Mouse (Mus musculus): ENCODE results near the gene Rabgap1l. TPM values are rescaled to one million over a fixed set of nuclear protein-coding genes. Genes with fewer than 3 reads are reported as not detected.

Rabgap1l gene
- polyA plus RNA-seq, 1 experiment: 12.9 TPM

DNA sequence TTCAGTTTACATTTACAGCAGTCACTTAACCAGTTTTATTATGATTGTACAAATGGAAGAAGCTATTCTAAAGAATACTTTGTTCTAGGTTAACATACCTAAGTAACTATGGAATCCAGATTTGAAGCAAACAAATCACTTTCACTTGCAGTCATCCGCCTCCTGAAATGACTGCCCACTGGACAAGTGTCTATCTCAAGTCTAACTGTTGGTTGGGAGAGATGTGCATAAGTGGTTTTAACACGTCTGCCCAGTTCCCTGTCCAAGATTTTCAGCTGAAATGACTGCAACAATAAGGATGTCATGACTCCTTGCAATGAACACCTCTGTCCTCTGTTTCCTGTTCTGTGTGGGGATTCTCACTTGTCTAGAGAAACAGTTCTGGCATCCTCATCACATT is 27.4 kb downstream of the Rabgap1l start:
- peaks cover 2% of the 10 kb centered on the region; the same call in 1 of the 2 replicates for H3K4me1 ChIP-seq (ENCODE audit: control insufficient read depth, insufficient read depth, low read length)
- 87% methylated on average over 2 of the region's 2 CpGs for WGBS
- TF ChIP-seq POLR2A (IDR thresholded peaks at IDR 0.05; ENCODE audit: low read depth, low read length) (no peak), CTCF (conservative IDR thresholded peaks at IDR 0.05; ENCODE audit: insufficient read depth, insufficient read length, low read depth, low read length) (no peak)
- H3K36me3 ChIP-seq (ENCODE audit: control insufficient read depth, insufficient read depth, low read length): no peaks in the 10 kb centered on the region
- DNase-seq: no peak
- no peak overlapping the region for H3K4me3 ChIP-seq (ENCODE audit: insufficient read depth, low read depth, low read length)
- H3K27ac ChIP-seq (ENCODE audit: insufficient read depth, low read depth, low read length): no peak overlapping the region
- no peaks in the 10 kb centered on the region for H3K27me3 ChIP-seq (replicated peaks; ENCODE audit: control insufficient read depth, insufficient read depth, low read length)

DNA sequence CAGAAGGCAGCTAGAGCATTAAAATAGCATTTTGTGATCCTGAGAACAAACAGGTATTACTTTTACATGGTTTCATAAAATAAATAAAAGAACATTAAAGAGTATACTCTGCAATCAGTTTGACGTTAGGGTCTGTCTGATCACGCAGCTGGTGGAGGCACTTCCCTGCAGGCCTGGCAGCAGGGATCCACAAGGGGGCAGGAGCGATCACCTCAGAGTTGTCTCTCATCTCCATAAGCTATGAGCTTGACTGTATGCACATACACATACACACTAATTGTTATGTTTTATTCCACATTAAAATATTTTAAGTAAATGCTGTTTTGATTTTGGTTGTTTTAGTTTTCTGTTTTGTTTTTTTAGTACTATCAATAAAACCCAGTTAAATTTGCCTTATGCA is 34.8 kb downstream of the Rabgap1l start:
- Histone ChIP-seq H3K4me1 (ENCODE audit: control insufficient read depth, insufficient read depth, low read length) (no peaks in the 10 kb centered on the region), H3K36me3 (ENCODE audit: control insufficient read depth, insufficient read depth, low read length) (no peaks in the 10 kb centered on the region), H3K27me3 (replicated peaks; ENCODE audit: control insufficient read depth, insufficient read depth, low read length) (no peaks in the 10 kb centered on the region), H3K4me3 (ENCODE audit: insufficient read depth, low read depth, low read length) (no peak overlapping the region), H3K27ac (ENCODE audit: insufficient read depth, low read depth, low read length) (no peak overlapping the region)
- DNase-seq: peak; percentile 63
- WGBS: 31% methylated on average over 3 of the region's 3 CpGs
- TF ChIP-seq POLR2A (IDR thresholded peaks at IDR 0.05; ENCODE audit: low read depth, low read length): no peak
- TF ChIP-seq CTCF (conservative IDR thresholded peaks at IDR 0.05; ENCODE audit: insufficient read depth, insufficient read length, low read depth, low read length): peak; percentile 82

DNA sequence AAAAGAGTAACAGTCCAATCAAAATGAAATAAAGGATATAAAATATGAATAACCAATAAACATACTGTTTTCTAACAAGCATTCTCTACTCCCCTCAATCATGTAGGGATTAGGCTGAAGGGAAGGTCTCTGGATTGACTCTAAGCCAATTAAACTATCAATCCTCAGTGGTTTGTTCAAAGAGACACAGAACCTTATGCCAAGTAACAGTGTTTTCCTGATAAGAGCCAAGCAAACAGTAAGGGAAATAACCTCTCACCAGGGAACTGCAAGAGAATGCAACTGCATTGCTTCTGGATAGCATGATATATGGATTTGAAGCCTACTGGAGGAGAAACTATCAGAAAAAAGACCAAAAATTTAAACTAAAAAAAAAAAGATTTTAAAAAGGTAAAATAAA is 37.7 kb downstream of the Rabgap1l start:
- H3K4me1 ChIP-seq (ENCODE audit: control insufficient read depth, insufficient read depth, low read length): no peaks in the 10 kb centered on the region
- DNase-seq: no peak

DNA sequence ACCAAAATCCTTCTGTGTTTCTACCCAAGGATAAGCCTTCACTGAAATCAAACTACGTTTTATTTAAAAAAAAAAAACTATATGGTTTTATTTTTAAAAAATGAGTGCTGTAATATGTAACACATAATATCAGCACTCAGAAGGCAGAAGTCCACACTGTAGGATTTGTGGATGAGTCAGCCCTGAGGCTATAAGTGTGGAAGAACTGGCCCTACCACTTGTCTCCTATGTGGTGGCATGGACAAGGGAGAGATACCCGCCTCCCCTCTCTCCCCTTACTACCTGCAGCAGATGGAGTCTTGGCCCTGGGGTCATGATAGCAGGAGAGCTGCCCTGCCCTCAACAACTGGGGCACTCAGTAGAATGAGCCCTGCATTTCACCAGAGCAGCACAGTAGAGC is 42.4 kb downstream of the Rabgap1l start:
- 72% methylated on average over 2 of the region's 2 CpGs for WGBS
- no peak overlapping the region for H3K4me3 ChIP-seq (ENCODE audit: insufficient read depth, low read depth, low read length)
- H3K27ac ChIP-seq (ENCODE audit: insufficient read depth, low read depth, low read length): no peak overlapping the region
- H3K36me3 ChIP-seq (ENCODE audit: control insufficient read depth, insufficient read depth, low read length): no peaks in the 10 kb centered on the region
- H3K27me3 ChIP-seq (replicated peaks; ENCODE audit: control insufficient read depth, insufficient read depth, low read length): no peaks in the 10 kb centered on the region
- no peaks in the 10 kb centered on the region for H3K4me1 ChIP-seq (ENCODE audit: control insufficient read depth, insufficient read depth, low read length)
- TF ChIP-seq POLR2A (IDR thresholded peaks at IDR 0.05; ENCODE audit: low read depth, low read length) (no peak), CTCF (conservative IDR thresholded peaks at IDR 0.05; ENCODE audit: insufficient read depth, insufficient read length, low read depth, low read length) (no peak)
- DNase-seq: no peak

More for the DNA sequence above, 37.7 kb downstream of the Rabgap1l start:
- no peak for TF ChIP-seq CTCF (conservative IDR thresholded peaks at IDR 0.05; ENCODE audit: insufficient read depth, insufficient read length, low read depth, low read length)
- TF ChIP-seq POLR2A (IDR thresholded peaks at IDR 0.05; ENCODE audit: low read depth, low read length): no peak
- H3K36me3 ChIP-seq (ENCODE audit: control insufficient read depth, insufficient read depth, low read length): no peaks in the 10 kb centered on the region
- H3K4me3 ChIP-seq (ENCODE audit: insufficient read depth, low read depth, low read length): no peak overlapping the region
- H3K27ac ChIP-seq (ENCODE audit: insufficient read depth, low read depth, low read length): no peak overlapping the region
- no peaks in the 10 kb centered on the region for H3K27me3 ChIP-seq (replicated peaks; ENCODE audit: control insufficient read depth, insufficient read depth, low read length)

DNA sequence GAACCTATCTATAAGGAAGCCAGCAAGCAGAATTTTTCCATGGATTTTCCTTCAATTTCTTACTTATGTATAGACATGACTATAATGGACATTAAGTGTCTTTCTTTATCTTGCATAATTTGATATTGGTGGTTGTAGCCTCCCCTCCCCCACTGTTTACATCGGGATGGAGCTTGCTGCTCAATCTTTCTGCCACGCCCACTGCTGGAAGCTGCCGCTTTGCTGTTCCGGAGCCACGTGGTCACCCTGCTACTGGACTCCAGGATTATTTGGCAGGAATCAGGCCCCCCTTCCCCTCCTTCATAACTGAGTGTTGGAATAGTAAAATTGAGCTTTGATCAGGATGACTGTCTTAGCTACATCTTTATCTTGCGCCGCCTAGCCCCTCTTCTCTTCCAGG is 46.2 kb downstream of the Rabgap1l start:
- peak; percentile 25 for DNase-seq
- 36% methylated on average over 7 of the region's 7 CpGs for WGBS

DNA sequence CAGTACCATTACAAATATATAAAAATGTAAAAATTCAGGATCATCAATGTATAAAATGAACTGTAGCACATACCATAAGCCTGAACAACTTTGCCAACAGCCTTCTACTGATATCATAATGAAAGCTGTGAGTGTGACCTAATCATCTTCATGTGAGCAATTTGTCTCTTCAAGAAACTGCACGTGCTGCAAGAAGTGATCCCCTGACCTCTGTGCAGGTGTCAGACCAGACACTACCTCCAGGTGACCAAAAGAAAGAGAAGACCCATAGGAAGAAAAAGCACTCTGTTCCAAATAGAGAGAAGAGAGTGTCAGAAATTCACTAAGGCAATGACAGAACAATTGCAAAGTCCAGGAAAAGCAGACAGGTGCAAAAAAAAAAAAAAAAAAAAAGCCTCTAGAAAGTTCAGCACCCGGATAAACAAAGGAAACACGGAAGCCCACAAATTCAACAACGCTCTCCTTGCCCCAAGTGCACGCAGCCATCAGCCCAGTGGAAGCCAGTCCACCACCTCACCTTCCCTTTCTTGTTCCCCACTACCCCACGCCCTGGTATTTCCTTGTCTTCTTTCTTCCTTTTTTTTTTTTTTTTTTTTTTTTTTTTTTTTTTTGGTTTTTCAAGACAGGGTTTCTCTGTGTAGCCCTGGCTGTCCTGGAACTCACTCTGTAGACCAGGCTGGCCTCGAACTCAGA is 47.6 kb downstream of the Rabgap1l start:
- Histone ChIP-seq H3K27ac (ENCODE audit: insufficient read depth, low read depth, low read length) (no peak overlapping the region), H3K27me3 (replicated peaks; ENCODE audit: control insufficient read depth, insufficient read depth, low read length) (no peaks in the 10 kb centered on the region), H3K4me3 (ENCODE audit: insufficient read depth, low read depth, low read length) (no peak overlapping the region), H3K4me1 (ENCODE audit: control insufficient read depth, insufficient read depth, low read length) (no peaks in the 10 kb centered on the region), H3K36me3 (ENCODE audit: control insufficient read depth, insufficient read depth, low read length) (no peaks in the 10 kb centered on the region)
- no peak for DNase-seq
- no peak for TF ChIP-seq POLR2A (IDR thresholded peaks at IDR 0.05; ENCODE audit: low read depth, low read length)
- no peak for TF ChIP-seq CTCF (conservative IDR thresholded peaks at IDR 0.05; ENCODE audit: insufficient read depth, insufficient read length, low read depth, low read length)
- WGBS: 80% methylated on average over 7 of the region's 7 CpGs

More for the DNA sequence above, 46.2 kb downstream of the Rabgap1l start:
- TF ChIP-seq CTCF (conservative IDR thresholded peaks at IDR 0.05; ENCODE audit: insufficient read depth, insufficient read length, low read depth, low read length) (no peak), POLR2A (IDR thresholded peaks at IDR 0.05; ENCODE audit: low read depth, low read length) (no peak)
- H3K36me3 ChIP-seq (ENCODE audit: control insufficient read depth, insufficient read depth, low read length): no peaks in the 10 kb centered on the region
- no peaks in the 10 kb centered on the region for H3K4me1 ChIP-seq (ENCODE audit: control insufficient read depth, insufficient read depth, low read length)
- H3K4me3 ChIP-seq (ENCODE audit: insufficient read depth, low read depth, low read length): no peak overlapping the region
- H3K27ac ChIP-seq (ENCODE audit: insufficient read depth, low read depth, low read length): no peak overlapping the region
- H3K27me3 ChIP-seq (replicated peaks; ENCODE audit: control insufficient read depth, insufficient read depth, low read length): no peaks in the 10 kb centered on the region

DNA sequence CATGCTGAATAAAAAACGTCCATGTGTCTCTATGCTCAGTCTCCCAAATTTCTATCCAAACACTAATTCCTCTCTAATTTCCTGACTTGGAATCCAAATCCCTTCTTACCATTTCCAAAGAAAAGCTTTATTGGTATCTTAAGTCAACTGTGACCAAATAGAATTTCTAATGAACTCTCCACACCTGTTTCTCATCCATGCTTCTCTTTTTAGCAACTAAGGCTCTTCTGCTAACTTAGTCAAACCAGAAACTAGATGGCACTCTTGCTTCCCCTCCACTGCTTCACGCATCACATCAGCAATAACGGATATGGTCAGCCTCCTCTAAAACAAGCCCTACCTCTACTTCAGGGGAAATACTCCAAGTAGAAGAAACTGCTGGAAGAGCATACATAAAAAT is 49.0 kb downstream of the Rabgap1l start:
- no peak overlapping the region for H3K27ac ChIP-seq (ENCODE audit: insufficient read depth, low read depth, low read length)
- no peak overlapping the region for H3K4me3 ChIP-seq (ENCODE audit: insufficient read depth, low read depth, low read length)
- H3K4me1 ChIP-seq (ENCODE audit: control insufficient read depth, insufficient read depth, low read length): no peaks in the 10 kb centered on the region
- no peak for TF ChIP-seq CTCF (conservative IDR thresholded peaks at IDR 0.05; ENCODE audit: insufficient read depth, insufficient read length, low read depth, low read length)
- no peak for TF ChIP-seq POLR2A (IDR thresholded peaks at IDR 0.05; ENCODE audit: low read depth, low read length)
- DNase-seq: peak; percentile 11
- WGBS: 31% methylated on average over 3 of the region's 3 CpGs
- H3K27me3 ChIP-seq (replicated peaks; ENCODE audit: control insufficient read depth, insufficient read depth, low read length): no peaks in the 10 kb centered on the region
- no peaks in the 10 kb centered on the region for H3K36me3 ChIP-seq (ENCODE audit: control insufficient read depth, insufficient read depth, low read length)
